Mouse (Mus musculus): ENCODE measurements around the gene Pitpnm1. TPM values are rescaled to one million over a fixed set of nuclear protein-coding genes. Genes with fewer than 3 reads are reported as not detected.

Gene Pitpnm1
- total RNA-seq, 2 experiments from 2014 or later, result 192 to 214 TPM

DNA sequence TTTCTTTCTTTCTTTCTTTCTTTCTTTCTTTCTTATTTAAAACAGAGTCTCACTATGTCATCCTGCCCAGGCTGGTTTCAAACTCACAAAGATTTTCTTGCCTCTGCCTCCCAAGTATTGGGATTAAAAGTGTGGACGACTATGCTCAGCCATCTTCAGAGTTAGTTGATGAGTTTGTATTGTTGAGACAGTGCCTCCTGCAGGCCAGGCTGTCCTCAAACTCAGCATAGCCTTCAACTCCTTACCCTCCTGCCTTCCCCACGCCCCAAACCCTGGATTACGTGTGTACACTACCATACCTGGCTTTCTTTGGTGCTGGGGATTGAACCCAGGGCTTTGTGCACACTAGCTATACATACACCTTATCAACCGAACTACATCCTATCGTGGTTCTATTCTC lies 36.7 kb downstream of the Pitpnm1 start:
- no peak for DNase-seq (ENCODE audit: low spot score in 2 of 2)

DNA sequence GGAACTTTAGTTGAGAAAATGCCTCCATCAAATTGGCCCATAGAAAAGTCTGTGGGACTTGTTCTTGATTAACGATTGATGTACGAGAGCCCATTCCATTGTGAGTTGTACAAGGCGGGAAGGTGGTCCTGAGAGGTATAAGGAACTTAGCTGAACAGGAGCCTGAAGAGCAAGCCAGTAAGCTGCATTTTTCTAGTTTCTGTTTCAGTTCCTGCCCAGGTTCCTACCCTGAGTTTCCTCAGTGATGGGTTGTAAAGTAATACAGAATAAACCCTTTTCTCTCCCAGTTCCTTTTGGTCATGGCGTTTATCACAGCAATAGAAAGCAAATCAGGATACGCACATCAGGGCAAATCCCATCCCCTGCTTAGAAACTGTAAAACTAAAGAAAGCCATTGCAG lies 38.1 kb downstream of the Pitpnm1 start:
- DNase-seq (ENCODE audit: low spot score in 2 of 2), result no peak

DNA sequence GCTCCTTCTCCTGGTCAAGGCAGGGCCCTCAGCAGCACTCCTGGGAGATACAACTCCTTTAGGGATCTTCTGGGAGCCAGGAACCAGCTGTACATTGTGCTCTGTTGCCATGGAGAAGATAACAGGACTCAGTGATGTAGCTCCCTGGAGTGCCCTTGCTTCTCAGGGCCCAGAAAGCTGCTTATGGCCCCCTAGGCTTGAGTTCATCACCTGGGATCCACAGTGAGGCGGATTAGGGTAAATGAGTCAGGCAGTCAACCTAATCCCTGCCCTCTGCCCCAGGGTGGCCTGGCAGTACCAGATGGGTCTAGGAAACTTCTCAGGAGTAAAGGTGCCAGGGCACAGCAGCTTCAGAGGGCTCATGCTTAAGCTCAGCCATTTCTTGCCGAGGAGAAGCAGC lies 39.6 kb downstream of the Pitpnm1 start, which contains the start of gene Gpr152:
TSS of gene Gpr152 (plus strand) at position 342 of the 400 bp plus-strand sequence.
- DNase-seq (ENCODE audit: low spot score in 2 of 2), result no peak

DNA sequence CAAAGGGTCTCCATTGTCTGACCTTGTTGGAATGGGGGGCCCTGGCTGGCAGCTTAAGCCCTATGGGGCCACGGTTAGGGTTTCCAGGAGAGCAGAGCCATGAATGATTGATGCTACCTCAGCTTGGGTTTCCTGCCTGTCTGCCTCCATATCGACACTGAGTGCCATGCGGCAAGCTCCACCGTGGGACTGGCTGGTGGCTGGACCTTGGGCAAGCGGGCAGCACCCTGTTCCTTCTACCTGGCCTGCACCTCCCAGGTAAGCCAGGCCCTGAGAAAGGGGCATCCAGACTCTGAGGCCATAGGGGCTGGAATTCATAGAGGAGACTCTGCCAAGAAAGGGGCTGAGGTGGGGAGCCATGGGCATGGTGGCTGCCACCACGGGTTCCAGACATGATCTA lies 40.3 kb downstream of the Pitpnm1 start:
- no peak for DNase-seq (ENCODE audit: low spot score in 2 of 2)

DNA sequence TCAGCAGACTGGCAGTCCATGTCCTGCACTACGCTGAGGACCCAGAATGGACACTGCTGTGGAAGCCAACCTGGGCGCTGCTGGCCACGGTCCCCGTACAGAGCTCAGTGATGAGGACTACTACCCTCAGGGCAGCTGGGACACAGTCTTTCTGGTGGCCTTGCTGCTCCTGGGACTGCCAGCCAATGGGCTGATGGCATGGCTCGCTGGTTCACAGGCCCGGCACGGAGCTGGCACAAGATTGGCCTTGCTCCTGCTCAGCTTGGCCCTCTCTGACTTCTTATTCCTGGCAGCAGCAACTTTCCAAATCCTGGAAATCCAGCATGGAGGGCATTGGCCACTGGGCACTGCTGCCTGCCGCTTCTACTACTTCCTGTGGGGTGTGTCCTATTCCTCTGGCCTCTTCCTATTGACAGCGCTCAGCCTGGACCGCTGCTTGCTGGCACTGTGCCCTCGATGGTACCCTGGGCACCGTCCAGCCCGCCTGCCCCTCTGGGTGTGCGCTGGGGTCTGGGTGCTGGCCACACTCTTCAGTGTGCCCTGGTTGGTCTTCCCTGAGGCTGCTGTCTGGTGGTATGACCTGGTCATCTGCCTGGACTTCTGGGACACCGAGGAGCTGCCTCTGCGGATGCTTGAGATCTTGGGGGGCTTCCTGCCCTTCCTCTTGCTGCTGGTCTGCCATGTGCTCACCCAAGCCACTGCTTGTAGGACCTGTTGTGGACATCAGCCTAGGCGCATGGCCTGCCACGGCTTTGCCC lies 42.8 kb downstream of the Pitpnm1 start:
- DNase-seq (ENCODE audit: low spot score in 2 of 2), result no peak

DNA sequence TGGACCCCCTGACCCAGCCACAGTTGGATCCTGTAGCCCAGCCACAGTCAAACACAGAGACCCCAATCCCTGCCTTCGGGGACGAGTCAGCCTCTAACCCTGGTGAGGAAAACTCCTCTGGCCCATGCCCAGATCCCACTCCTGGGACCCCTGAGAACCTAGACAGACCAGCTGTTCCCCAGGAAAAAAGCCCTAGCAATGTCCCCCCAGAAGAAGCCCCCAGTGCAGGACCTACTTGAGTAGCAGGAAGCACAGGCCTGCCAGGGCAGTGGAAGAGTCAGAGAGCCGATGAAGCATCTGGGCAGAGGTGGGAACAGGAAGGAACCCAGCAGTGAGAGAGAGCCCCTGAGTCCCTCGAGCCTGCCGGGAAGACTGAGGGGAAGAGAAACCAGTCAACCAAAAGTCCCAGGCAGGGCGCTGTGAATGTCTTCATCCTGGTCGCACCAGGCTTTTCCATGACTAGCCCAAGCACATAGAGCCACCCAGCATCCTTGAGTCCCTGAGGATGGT lies 44.0 kb downstream of the Pitpnm1 start, which contains the start of gene Cabp4:
TSS of gene Cabp4 (minus strand) at position 275 of the 510 bp plus-strand sequence.
- no peak for DNase-seq (ENCODE audit: low spot score in 2 of 2)

DNA sequence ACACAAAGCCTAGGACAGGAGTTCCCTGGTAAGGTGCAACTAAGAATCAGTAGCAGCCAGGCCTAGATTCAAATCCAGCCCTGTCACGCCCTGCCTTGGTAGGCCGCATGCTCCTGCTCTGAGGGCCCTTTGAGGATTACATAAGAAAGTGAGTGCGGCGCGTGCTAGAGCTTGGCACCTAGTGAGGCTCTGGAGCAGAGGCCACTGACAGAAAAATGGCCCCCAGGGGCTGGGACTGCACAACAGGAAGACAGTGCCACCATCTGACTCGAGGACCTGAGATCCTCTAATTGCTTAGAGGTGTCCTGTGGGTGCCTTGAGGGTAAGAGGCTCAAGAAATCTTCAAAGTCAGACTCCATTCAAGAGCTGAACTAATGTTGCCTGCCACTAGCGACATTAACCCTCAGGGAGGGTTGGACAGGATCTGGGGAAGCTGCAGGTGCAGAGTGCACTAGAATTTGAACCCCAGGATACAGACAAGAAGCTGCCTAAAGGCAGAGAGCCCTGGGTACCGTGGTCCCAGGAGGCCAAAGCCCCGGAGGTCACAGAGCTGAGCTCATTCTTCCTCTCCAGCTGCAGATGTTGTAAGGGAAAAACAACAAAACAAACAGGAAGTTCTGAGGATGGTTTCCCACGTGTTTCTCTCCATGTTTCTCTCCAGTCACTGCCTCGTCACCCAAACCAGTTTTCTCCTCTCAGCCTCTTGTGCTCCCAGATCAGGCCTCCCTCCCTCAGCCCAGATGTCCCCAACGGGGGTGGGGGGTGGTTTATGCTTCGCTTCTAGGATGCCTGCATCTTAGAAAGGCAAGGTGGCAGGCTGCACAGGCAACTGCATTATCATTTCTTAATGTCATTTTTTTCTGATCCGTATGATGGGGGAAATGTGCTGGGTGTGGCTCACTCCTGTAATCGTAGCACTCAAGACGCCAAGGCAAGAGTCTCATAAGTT lies 45.0 kb downstream of the Pitpnm1 start:
- no peak for DNase-seq (ENCODE audit: low spot score in 2 of 2)

DNA sequence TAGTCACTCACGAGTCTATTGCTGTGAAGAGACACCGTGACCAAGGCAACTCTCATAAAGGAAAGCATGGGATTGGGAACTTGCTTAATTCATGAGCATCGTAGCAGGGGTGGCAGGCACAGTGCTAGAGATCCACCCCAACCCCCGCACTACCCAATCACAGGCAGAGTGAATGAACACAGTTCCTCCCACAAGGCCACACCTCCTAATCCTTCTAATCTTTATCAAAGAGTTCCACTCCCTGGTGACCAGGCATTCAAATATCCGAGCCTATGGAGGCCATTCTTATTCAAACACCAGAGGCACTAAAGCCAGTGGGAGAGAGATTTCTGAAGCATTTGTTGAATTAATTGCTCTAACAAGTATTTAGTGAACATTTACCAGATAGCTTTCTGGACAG lies 46.1 kb downstream of the Pitpnm1 start:
- DNase-seq (ENCODE audit: low spot score in 2 of 2), result no peak

DNA sequence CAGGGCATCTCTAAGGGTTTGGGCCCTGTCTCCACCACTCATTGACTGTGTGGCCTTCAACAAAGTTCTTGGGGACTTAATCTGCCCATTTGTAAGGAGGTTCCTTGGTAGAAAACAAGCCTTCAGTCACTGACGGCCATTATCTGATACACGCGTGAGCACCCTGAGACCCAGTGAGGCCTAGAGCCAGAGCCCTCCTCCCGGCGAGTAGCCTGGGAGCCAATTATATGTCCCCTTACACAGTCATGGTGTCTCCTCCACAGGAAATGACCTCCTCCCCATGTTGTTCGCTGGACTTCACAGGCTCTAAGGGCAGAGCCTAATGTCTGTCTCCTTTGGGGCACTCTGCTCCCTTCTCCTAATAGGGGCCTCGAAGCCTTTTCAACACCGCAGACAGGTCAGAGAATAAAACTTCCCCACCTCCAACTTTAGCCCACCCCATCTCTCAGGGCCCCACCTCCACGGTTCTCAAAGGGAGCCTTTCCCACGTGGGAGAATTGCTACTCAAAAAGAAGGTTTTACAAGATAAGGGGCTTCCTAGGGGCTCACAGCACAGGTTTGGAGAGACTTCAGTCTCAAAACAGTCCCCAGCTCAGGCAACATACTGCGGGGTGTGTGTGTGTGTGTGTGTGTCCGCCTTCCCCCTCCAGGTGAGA lies 46.7 kb downstream of the Pitpnm1 start:
- no peak for DNase-seq (ENCODE audit: low spot score in 2 of 2)

DNA sequence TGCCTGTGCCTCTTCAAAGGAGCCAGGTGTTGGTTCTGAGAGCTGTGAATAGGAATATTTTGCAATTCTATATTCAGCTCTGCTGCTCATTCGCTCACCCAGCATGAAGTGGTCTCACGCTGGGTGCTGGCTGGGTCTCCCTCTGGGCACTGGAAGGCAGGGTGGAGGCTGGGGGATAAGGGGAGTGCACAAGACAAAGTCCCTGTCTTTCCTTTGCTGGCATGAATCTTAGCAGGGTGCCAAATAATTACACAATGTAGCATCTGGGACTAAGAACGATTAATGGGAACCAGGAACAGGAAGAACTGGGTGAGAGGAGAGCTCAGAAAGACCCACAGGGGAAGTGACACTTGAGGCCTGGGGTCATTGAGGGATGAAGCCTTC lies 47.2 kb downstream of the Pitpnm1 start:
- no peak for DNase-seq (ENCODE audit: low spot score in 2 of 2)

DNA sequence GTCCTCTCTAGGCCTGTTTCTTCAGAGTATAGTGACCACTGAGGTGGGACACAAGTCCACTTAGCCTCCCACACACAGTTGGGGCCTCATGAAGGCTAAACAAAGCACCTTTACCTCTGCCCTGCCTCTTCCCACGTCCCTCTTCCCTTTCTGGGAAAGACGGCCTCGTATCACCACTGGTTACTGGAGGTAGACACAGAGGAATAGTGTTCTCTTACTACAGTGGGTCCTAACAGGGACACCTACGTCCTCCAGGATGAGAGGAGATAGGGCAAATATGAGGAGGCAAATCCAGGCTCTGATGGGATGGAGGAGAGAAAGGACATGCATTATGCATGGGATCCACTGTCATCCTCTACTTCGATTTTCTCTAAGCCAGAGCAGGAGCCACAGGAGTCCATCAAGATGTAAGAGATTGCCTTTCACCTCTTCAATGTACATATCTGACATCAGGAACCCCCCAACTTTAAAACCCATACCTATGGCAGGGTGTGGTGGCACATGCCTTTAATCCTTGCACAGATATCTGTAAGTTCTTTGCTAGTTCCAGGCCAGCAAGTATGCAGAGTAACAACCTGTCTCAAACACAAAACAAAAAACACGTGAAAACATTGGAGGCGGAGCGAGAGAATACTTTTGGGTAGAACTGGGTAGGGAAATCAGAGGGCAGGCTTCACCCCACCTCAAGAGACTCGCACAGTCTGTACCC lies 48.1 kb downstream of the Pitpnm1 start:
- no peak for DNase-seq (ENCODE audit: low spot score in 2 of 2)

DNA sequence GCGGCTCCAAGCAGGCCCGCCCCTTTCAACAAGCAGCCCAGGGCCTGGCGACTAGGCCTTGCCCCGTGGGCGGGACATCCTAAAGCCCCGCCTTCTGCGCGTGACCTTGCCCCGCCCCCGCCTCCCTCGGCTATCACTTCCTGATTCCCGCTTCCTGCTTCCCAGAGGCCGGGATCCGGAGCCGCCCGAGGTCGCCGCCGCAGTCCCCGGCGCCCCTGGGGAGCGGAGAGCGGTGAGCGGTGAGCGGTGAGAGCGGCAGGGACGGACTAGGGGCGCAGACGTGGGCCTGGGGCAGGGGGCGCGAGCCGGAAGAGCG lies 48.7 kb downstream of the Pitpnm1 start, which contains the start of gene Coro1b:
TSS of gene Coro1b (plus strand) at position 129 of the 316 bp plus-strand sequence.
- DNase-seq (ENCODE audit: low spot score in 2 of 2), result peak; percentile 92 to 95

DNA sequence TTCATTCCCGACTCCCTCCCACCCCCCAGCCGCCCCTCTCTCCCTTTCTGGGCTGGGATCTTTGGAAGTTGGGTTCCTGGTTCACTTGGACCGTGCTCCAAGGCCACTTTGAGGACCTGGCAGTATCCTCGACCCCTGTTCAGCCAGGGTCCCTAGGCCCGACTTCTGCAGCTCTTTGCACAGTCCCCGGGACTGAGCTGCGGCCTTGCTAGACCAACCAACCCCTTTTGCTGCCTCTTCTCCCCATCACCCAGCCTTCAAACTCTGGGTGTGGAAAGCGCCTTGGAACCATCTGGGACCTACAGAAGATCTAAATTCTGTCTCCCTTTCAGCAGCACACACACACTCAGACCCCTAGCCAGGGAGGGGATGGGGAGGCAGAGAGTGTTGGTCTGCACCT lies 49.0 kb downstream of the Pitpnm1 start:
- DNase-seq (ENCODE audit: low spot score in 2 of 2), result no peak

DNA sequence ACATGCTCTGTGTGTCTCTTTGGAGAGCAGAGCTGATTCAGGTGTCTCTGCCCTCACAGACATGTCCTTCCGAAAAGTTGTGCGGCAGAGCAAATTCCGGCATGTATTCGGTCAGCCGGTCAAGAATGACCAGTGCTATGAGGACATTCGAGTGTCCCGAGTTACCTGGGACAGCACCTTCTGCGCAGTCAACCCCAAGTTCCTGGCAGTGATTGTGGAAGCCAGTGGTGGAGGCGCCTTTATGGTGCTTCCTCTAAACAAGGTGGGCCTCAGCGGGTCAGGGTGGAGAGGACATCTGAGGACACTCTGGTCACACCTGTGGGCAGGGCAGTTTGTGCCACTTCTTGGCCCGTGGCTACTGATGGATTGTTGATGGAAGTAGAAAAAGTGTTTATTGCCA lies 49.5 kb downstream of the Pitpnm1 start:
- DNase-seq (ENCODE audit: low spot score in 2 of 2), result no peak

DNA sequence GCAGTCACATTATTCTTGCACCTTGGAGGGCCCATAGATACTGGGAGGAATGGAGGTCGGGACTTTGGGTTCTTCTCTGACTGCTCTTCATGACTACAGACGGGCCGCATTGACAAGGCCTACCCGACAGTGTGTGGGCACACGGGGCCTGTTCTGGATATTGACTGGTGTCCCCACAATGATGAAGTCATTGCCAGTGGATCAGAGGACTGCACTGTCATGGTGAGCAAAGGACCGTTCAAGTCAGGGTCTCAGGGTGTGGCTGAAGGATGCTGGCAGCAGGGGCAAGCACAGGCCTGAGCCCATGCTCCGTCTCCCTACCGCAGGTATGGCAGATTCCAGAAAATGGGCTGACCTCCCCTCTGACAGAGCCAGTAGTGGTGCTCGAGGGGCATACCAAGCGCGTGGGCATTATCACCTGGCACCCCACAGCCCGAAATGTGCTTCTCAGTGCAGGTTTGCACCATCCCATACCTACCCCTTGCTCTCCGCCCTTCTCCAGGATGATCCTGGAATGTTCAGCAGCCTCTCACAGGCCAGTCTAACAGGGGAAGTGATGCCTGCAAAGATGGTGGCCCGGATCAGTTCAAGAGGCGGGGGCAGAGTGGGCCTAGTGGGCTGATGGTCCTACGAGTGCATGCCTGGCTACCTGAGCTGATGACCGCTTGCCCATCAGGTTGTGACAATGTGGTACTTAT lies 50.1 kb downstream of the Pitpnm1 start:
- no peak for DNase-seq (ENCODE audit: low spot score in 2 of 2)

DNA sequence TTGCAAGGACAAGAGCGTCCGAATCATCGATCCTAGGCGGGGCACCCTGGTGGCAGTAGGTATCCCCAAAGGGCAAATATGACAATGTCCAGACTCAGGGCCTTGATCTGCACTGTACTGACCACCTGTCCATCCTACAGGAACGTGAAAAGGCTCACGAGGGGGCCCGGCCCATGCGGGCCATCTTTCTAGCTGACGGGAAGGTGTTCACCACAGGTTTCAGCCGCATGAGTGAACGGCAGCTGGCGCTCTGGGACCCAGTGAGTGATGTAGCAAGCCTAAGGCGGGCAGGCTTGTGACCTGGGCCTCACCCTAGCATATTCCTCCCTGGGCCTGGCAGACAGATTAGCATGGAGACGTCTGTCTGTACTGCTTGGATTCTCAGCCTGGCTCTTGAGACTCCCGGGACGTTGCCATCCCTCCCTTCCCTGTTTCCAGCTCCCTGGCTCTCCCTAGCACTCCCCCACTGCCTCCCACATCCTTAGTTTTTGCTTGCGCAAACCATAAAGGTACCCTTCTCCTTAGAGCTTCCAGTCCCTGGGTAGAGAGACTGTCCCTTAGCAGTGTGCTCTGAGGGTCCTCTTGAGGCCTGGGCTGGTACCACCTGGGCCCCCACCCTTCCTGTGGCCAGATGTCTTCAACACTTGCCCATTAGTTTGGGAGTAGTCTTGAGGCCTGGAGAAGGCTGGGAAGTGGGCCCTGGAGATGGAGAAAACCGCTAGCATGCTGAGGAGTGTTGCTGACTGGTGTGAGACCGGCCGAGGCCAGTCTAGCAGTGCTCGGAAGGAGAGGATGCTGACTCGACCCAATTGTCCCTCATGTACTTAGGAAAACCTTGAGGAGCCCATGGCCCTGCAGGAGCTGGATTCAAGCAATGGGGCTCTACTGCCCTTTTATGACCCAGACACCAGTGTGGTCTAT lies 51.0 kb downstream of the Pitpnm1 start:
- DNase-seq (ENCODE audit: low spot score in 2 of 2), result no peak

DNA sequence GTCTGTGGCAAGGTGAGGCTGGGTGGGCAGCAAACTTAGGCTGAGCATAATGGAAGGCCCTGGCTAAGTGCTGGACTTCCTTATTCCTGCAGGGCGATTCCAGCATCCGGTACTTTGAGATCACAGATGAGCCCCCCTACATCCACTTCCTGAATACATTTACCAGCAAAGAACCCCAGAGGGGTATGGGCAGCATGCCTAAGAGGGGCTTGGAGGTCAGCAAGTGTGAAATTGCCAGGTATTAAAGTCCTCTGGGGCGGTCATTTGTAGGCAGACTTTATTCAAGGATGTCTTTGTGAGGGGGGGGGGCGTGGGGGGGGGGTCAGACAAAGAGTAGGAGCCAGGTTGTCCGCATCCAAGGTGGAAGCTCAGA lies 51.7 kb downstream of the Pitpnm1 start:
- DNase-seq (ENCODE audit: low spot score in 2 of 2), result no peak

DNA sequence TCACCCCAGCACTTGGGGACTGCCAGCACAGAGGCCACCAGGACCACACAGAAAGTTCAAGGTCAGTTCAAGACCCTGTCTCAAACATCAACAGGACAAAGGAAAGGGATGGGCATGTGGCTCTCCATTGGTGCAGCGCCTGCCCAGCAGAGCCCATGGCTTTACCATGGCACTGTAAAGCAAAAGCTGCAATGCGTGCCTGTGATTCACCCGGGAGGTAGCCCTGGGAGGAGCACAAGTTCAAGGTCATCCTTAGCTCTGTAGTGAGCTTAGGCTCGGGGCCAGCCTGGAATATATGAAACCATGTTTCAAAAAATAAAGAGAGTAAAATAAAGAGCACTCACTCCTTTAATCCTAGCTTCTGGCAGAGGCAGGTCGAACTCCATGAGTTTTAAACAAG lies 52.1 kb downstream of the Pitpnm1 start:
- no peak for DNase-seq (ENCODE audit: low spot score in 2 of 2)
